ENCODE assay signal across 8 mouse cellular contexts in genomic region chr11:36220651-36221050, GRCm38 (mm10).
A peak's percentile ranks its signal among the peaks of the same experiment; 100 is the strongest.
DNase-seq lines count a peak whose midpoint lies in the region; ATAC-seq and TF ChIP-seq lines count a peak whose summit lies in the region.

No protein-coding gene starts in this region.

- H3K36me3 ChIP-seq in hindbrain, embryonic 10.5 days: no peaks in the 10 kb centered on the region
- peaks cover 5% of the 10 kb centered on the region; the same call in 1 of the 2 replicates for H3K36me3 ChIP-seq in midbrain, embryonic 13.5 days
- no peaks in the 10 kb centered on the region for H3K36me3 ChIP-seq in thymus, adult 2 months (ENCODE audit: control insufficient read depth, insufficient read depth, low read length)

- peak; percentile 5 for DNase-seq in adrenal gland, postnatal 14 days
- no peak for DNase-seq in adrenal gland, adult 18-20 months (ENCODE audit: low spot score in 2 of 2)
- DNase-seq in brain, embryonic 14.5 days (ENCODE audit: low read depth): peak; percentile 87
- DNase-seq in hindbrain, embryonic 10.5 days (ENCODE audit: low spot score): peak; percentile 24
- DNase-seq in gastrocnemius, postnatal 14 days: no peak
- DNase-seq in thymus, adult 2 months: no peak

- no peaks in the 10 kb centered on the region for H3K9me3 ChIP-seq in hindbrain, embryonic 10.5 days
- H3K9me3 ChIP-seq in midbrain, embryonic 13.5 days: no peaks in the 10 kb centered on the region

- TF ChIP-seq POLR2A in brain, embryonic 14.5 days (IDR thresholded peaks at IDR 0.05; ENCODE audit: borderline replicate concordance, extremely low read depth, insufficient read depth, insufficient read length, poor library complexity, severe bottlenecking): no peak
- no peak for TF ChIP-seq POLR2A in thymus, adult 2 months (IDR thresholded peaks at IDR 0.05; ENCODE audit: control insufficient read depth, extremely low read depth, insufficient read depth, low read length, poor library complexity)

- WGBS in hindbrain, embryonic 10.5 days: 16% methylated on average over 5 of the region's 5 CpGs
- WGBS in midbrain, embryonic 13.5 days: 11% methylated on average over 5 of the region's 5 CpGs
- WGBS in thymus, adult 2 months: 36% methylated on average over 5 of the region's 5 CpGs

- H3K4me3 ChIP-seq in hindbrain, embryonic 10.5 days: no peak overlapping the region
- no peak overlapping the region for H3K4me3 ChIP-seq in midbrain, embryonic 13.5 days (replicated peaks)
- no peak overlapping the region for H3K4me3 ChIP-seq in thymus, adult 2 months (ENCODE audit: control insufficient read depth, insufficient read depth, low read length)

- no peak overlapping the region for H3K4me2 ChIP-seq in midbrain, embryonic 13.5 days (replicated peaks)

- H3K27ac ChIP-seq in hindbrain, embryonic 10.5 days: peak overlapping the region; percentile 74
- H3K27ac ChIP-seq in midbrain, embryonic 13.5 days: peak overlapping the region; percentile 80
- no peak overlapping the region for H3K27ac ChIP-seq in thymus, adult 2 months (ENCODE audit: control insufficient read depth, insufficient read depth, low read length)

- peak; percentile 51; the same call in 1 of the 2 replicates for ATAC-seq in midbrain, embryonic 13.5 days
- no peak for ATAC-seq in megakaryocyte-erythroid progenitor cell, adult 5-6 weeks (replicated peaks; ENCODE audit: low FRiP score, low TSS enrichment, poor library complexity, severe bottlenecking)

- no peak for TF ChIP-seq CTCF in brain, embryonic 14.5 days (IDR thresholded peaks at IDR 0.05; ENCODE audit: borderline replicate concordance, extremely low read depth, insufficient read depth, insufficient read length)
- TF ChIP-seq CTCF in thymus, adult 2 months (IDR thresholded peaks at IDR 0.05; ENCODE audit: borderline replicate concordance, control insufficient read depth, extremely low read depth, insufficient read depth, low read length, poor library complexity): no peak

- intact Hi-C loops in gastrocnemius, postnatal 14 days (cut with DNase I; ENCODE audit: low total_unique reads): loop anchor here (5.0 kb wide), 1 partner anchor 307 kb away; no protein-coding TSS in a partner anchor

- H3K27me3 ChIP-seq in hindbrain, embryonic 10.5 days (ENCODE audit: insufficient read depth, poor library complexity, severe bottlenecking): peaks cover 11% of the 10 kb centered on the region
- H3K27me3 ChIP-seq in midbrain, embryonic 13.5 days: no peaks in the 10 kb centered on the region; the same call in 1 of the 2 replicates
- H3K27me3 ChIP-seq in thymus, adult 2 months (ENCODE audit: control insufficient read depth, insufficient read depth, low read length): no peaks in the 10 kb centered on the region

- peak overlapping the region; percentile 48; the same call in 1 of the 2 replicates for H3K9ac ChIP-seq in midbrain, embryonic 13.5 days (replicated peaks)

- H3K4me1 ChIP-seq in hindbrain, embryonic 10.5 days (replicated peaks): peaks cover 39% of the 10 kb centered on the region
- peaks cover 48% of the 10 kb centered on the region for H3K4me1 ChIP-seq in midbrain, embryonic 13.5 days (replicated peaks)
- H3K4me1 ChIP-seq in thymus, adult 2 months (replicated peaks; ENCODE audit: control insufficient read depth, insufficient read depth, low read length): no peaks in the 10 kb centered on the region

Comparison
In these comparisons a context has a peak if more than half of its experiments do, and no peak if none do; other contexts are left out.
1. DNase-seq: peak in adrenal gland, postnatal 14 days (single experiment), brain, embryonic 14.5 days (single experiment) and hindbrain, embryonic 10.5 days (single experiment); none in adrenal gland, adult 18-20 months (0 of 2), gastrocnemius, postnatal 14 days (single experiment) and thymus, adult 2 months (single experiment).